Mouse (Mus musculus) lung, postnatal 0 days (tissue): Measurements from ENCODE around the gene Robo2. TPM values are rescaled to one million over a fixed set of nuclear protein-coding genes. Genes with fewer than 3 reads are reported as not detected.
A peak's percentile ranks its signal among the peaks of the same experiment; 100 is the strongest.

Experiments used
- ATAC-seq: fragments of 200-750 bp; cut with Nextera tagmentation; 2 replicates; pipeline ENCODE4 v1.8.0; 2017; ENCODE audit warnings: moderate library complexity
- DNase-seq: peaks from one replicate; pipeline ENCODE4 v3.0.0-alpha.2; 2016; ENCODE audit warnings: low spot score
- H3K27ac ChIP-seq: fragments of 300-500 bp; sonication (generic); 2 replicates; pipeline ENCODE4 v1.5.1; 2014; ENCODE audit warnings: antibody characterized with exemption, mild to moderate bottlenecking, low read length, mixed read lengths
- H3K27me3 ChIP-seq: fragments of 300-500 bp; sonication (generic); replicated peaks from 2 replicates; pipeline ENCODE4 v1.6.1; 2014; ENCODE audit warnings: low read length, mixed read lengths; ENCODE audit not compliant: insufficient read depth
- H3K36me3 ChIP-seq: fragments of 300-500 bp; sonication (generic); 2 replicates; pipeline ENCODE4 v1.6.1; 2014; ENCODE audit warnings: low read length, mixed read lengths; ENCODE audit not compliant: insufficient read depth
- H3K4me1 ChIP-seq: fragments of 300-500 bp; sonication (generic); 2 replicates; pipeline ENCODE4 v1.6.1; 2014; ENCODE audit warnings: antibody characterized with exemption, low read depth, low read length, mixed read lengths; ENCODE audit not compliant: insufficient read depth
- H3K4me2 ChIP-seq: fragments of 300-500 bp; sonication (generic); replicated peaks from 2 replicates; pipeline ENCODE4 v1.6.1; 2014; ENCODE audit warnings: low read depth, mild to moderate bottlenecking, low read length, moderate library complexity, mixed read lengths
- H3K4me3 ChIP-seq: fragments of 300-500 bp; sonication (generic); 2 replicates; pipeline ENCODE4 v1.5.1; 2014; ENCODE audit warnings: low read depth, low read length
- H3K9ac ChIP-seq: fragments of 300-500 bp; sonication (generic); replicated peaks from 2 replicates; pipeline ENCODE4 v1.6.1; 2014; ENCODE audit warnings: low read depth, mild to moderate bottlenecking
- H3K9me3 ChIP-seq: fragments of 300-500 bp; sonication (generic); 2 replicates; pipeline ENCODE4 v1.6.1; 2016; ENCODE audit warnings: low read length, mixed read lengths
- CTCF ChIP-seq: IDR thresholded peaks from 2 replicates; pipeline ENCODE4 v1.5.1; 2016; ENCODE audit warnings: antibody characterized with exemption, mild to moderate bottlenecking
- EP300 ChIP-seq: IDR thresholded peaks from 2 replicates; pipeline ENCODE4 v1.6.1; 2016; ENCODE audit warnings: antibody characterized with exemption, mild to moderate bottlenecking, control low read depth
- WGBS: fragments of 180-500 bp; shearing (Covaris S2); extraction: QIAGEN DNeasy Blood & Tissue Kit; methylation state at CpG from one replicate; pipeline ENCODE4 v1.1.7; 2014; 5-methylcytosine and 5-hydroxymethylcytosine counted together
- polyA plus RNA-seq: library from polyadenylated mRNA; unstranded; fragments of >200 nt; fragmentation: Nextera tagmentation; extraction: Ambion mirVana; gene quantifications from 2 replicates; pipeline ENCODE4 v1.2.1, GENCODE M21; 2015

The Robo2 gene
- polyA plus RNA-seq, 1 experiment from 2014 or later, result 13.3 TPM

GRCm38 (mm10) chr16:74084188-74084587 is 327.4 kb downstream of the Robo2 start:
- Histone ChIP-seq H3K27ac (no peak overlapping the region), H3K9ac (no peak overlapping the region), H3K9me3 (no peaks in the 10 kb centered on the region), H3K4me3 (no peak overlapping the region), H3K36me3 (no peaks in the 10 kb centered on the region), H3K4me2 (no peak overlapping the region), H3K4me1 (no peaks in the 10 kb centered on the region), H3K27me3 (no peaks in the 10 kb centered on the region)
- ATAC-seq, result no peak
- no peak for TF ChIP-seq EP300
- no peak for TF ChIP-seq CTCF
- WGBS, result 93% methylated on average over 2 of the region's 2 CpGs
- DNase-seq, result no peak

- H3K4me2 ChIP-seq, result no peak overlapping the region
- no peak overlapping the region for H3K9ac ChIP-seq
- DNase-seq (no peak), ATAC-seq (no peak)
- 92% methylated on average over 5 of the region's 5 CpGs for WGBS
- TF ChIP-seq EP300 (no peak), CTCF (no peak)
- H3K27me3 ChIP-seq, result no peaks in the 10 kb centered on the region
- H3K4me1 ChIP-seq, result no peaks in the 10 kb centered on the region
- no peak overlapping the region for H3K4me3 ChIP-seq
- no peak overlapping the region for H3K27ac ChIP-seq
- no peaks in the 10 kb centered on the region for H3K36me3 ChIP-seq
- H3K9me3 ChIP-seq, result no peaks in the 10 kb centered on the region
Measured at GRCm38 (mm10) chr16:74072671-74073070, 339.0 kb downstream of the Robo2 start.

DNA sequence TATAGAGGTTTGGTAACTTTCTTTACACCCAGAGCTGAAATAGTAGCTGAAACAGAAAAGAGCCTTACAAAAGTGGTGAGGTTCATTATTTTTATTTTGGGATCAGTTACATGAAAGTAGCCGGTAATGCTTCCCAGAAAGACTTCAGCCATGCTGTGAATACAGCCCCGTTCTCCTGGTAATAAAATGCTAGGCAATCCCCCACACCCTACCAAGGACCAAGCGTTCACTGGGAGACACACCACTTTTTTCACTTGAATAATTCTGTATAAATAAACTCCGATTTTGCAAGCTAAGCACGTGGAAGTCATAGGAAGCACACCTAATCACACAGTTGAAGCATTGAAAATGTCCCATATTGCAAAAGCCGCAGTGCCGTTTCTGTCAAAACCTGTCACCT is 341.0 kb downstream of the Robo2 start:
- no peak overlapping the region for H3K4me2 ChIP-seq
- no peak overlapping the region for H3K27ac ChIP-seq
- no peaks in the 10 kb centered on the region for H3K27me3 ChIP-seq
- TF ChIP-seq EP300 (no peak), CTCF (no peak)
- H3K9me3 ChIP-seq, result no peaks in the 10 kb centered on the region
- no peaks in the 10 kb centered on the region for H3K36me3 ChIP-seq
- H3K4me1 ChIP-seq, result no peaks in the 10 kb centered on the region
- WGBS, result 60% methylated on average over 7 of the region's 7 CpGs
- DNase-seq, result no peak
- no peak overlapping the region for H3K9ac ChIP-seq
- ATAC-seq, result no peak
- H3K4me3 ChIP-seq, result no peak overlapping the region

GRCm38 (mm10) chr16:74065958-74066357 is 345.7 kb downstream of the Robo2 start:
- no peak for DNase-seq
- 57% methylated on average over 2 of the region's 2 CpGs for WGBS
- TF ChIP-seq EP300 (no peak), CTCF (no peak)
- Histone ChIP-seq H3K9ac (no peak overlapping the region), H3K4me2 (no peak overlapping the region), H3K4me3 (no peak overlapping the region), H3K36me3 (no peaks in the 10 kb centered on the region), H3K27me3 (no peaks in the 10 kb centered on the region), H3K27ac (no peak overlapping the region), H3K4me1 (no peaks in the 10 kb centered on the region), H3K9me3 (no peaks in the 10 kb centered on the region)
- ATAC-seq, result no peak

- H3K27me3 ChIP-seq, result no peaks in the 10 kb centered on the region
- no peak overlapping the region for H3K4me3 ChIP-seq
- H3K4me1 ChIP-seq, result no peaks in the 10 kb centered on the region
- H3K9me3 ChIP-seq, result no peaks in the 10 kb centered on the region
- no peak overlapping the region for H3K9ac ChIP-seq
- no peak for TF ChIP-seq EP300
- TF ChIP-seq CTCF, result no peak
- H3K36me3 ChIP-seq, result no peaks in the 10 kb centered on the region
- no peak overlapping the region for H3K27ac ChIP-seq
- H3K4me2 ChIP-seq, result no peak overlapping the region
- peak; percentile 63 for DNase-seq
- ATAC-seq, result peak; percentile 26; the same call in 1 of the 2 replicates
Measured at GRCm38 (mm10) chr16:74061951-74062350, 349.7 kb downstream of the Robo2 start.

DNA sequence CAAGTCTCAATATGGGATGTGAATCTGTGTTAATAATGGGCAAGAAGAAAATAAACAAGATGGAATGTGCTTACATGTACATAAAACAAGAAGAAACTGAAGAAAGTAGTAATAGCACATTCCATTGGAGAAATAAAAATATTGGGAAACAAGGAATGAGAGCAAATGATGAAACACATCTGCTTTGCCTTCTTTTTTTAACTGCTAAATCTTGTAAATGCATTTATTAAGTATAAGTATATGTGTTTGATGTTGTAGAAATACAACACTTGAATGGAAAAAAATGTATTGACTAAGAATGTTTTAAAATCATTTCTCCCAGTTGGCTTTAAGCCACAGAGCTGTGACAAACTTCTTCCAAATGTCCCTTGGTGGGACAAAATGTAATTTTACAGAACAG is 350.1 kb downstream of the Robo2 start:
- H3K27ac ChIP-seq, result no peak overlapping the region
- no peak overlapping the region for H3K4me3 ChIP-seq
- DNase-seq (peak; percentile 76), ATAC-seq (peak; percentile 57)
- no peak overlapping the region for H3K4me2 ChIP-seq
- TF ChIP-seq EP300, result peak; percentile 40; the same call in 1 of the 2 replicates
- TF ChIP-seq CTCF, result no peak
- H3K9ac ChIP-seq, result no peak overlapping the region
- no peaks in the 10 kb centered on the region for H3K9me3 ChIP-seq
- no peaks in the 10 kb centered on the region for H3K4me1 ChIP-seq
- H3K36me3 ChIP-seq, result no peaks in the 10 kb centered on the region
- H3K27me3 ChIP-seq, result no peaks in the 10 kb centered on the region

DNA sequence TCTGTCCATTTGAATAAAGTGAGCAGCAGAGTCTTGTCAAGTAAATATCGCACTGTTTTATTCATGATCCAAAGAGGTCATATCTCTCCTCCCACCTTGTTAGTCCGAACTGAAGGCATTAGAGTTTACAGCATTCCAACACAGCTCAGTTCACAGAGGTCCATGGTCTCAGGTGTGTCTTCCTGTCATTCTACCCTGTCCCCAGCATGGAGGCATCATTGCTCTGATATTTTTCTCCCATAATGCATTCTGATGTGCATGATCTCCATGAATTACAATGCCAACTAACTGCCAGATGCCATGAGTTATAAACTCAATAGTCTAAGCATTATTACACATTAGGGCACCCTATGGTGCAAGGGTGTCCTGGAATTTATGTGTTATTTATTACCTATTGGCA is 354.7 kb downstream of the Robo2 start:
- 85% methylated on average over 2 of the region's 2 CpGs for WGBS
- Histone ChIP-seq H3K27me3 (no peaks in the 10 kb centered on the region), H3K9ac (no peak overlapping the region), H3K27ac (no peak overlapping the region), H3K36me3 (no peaks in the 10 kb centered on the region), H3K4me1 (no peaks in the 10 kb centered on the region), H3K4me2 (no peak overlapping the region), H3K4me3 (no peak overlapping the region), H3K9me3 (no peaks in the 10 kb centered on the region)
- no peak for DNase-seq
- TF ChIP-seq CTCF (no peak), EP300 (no peak)
- ATAC-seq, result no peak
